Mouse (Mus musculus): ENCODE measurements around the gene Itgb2l. TPM values are rescaled to one million over a fixed set of nuclear protein-coding genes. Genes with fewer than 3 reads are reported as not detected.

The Itgb2l gene
- total RNA-seq, 2 experiments from 2014 or later, result not detected

DNA sequence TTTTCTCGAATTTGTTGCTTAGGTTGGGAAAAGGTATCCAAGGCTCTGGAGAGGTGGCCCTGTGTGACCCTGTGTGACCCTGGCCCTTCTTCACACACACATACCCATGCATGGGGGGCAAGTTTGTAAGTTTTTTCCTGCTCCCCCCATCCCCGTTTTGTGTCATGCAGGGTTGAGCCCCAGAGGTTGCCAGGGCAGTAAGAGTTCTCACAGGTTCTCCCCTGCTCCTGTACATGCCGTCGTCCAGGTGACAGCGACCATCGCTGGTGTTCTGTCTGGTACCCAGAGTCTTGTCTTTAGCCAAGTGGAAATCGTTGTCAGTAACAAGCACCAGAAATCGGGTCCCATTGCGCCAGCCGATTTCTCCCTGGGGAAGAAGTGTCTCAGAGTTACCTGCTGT lies 10.2 kb downstream of the Itgb2l start:
- no peak for DNase-seq
- intact Hi-C loops (cut with DNase I), result no loop called here

GRCm38 (mm10) chr16:96429046-96429445 lies 14.4 kb downstream of the Itgb2l start:
- intact Hi-C loops (cut with DNase I), result no loop called here

GRCm38 (mm10) chr16:96426671-96427070 lies 16.7 kb downstream of the Itgb2l start:
- DNase-seq, result no peak

More at GRCm38 (mm10) chr16:96429046-96429445, 14.4 kb downstream of the Itgb2l start:
- no peak for DNase-seq

DNA sequence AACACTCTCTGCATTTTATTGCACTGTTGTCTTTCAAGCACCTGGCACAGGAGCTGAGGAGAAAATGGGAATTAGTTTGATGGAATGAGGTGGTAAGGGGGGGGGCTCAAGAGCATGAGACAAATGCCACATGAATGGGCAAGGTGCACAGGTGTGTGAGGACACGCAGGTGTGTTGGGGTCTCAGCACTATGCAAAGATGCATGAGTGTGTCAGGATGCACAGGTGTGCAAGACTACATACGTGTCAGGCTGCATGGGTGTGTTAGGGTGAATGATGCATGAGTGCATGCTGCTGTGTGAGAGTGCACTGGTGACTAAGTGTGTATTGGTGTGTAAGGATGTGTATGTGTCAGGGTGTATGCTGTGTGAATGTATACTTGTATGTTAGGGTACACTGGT lies 18.4 kb downstream of the Itgb2l start:
- intact Hi-C loops (cut with DNase I), result no loop called here
- no peak for DNase-seq

More at GRCm38 (mm10) chr16:96426671-96427070, 16.7 kb downstream of the Itgb2l start:
- intact Hi-C loops (cut with DNase I), result no loop called here

- intact Hi-C loops (cut with DNase I), result no loop called here
- DNase-seq, result no peak
Observed at GRCm38 (mm10) chr16:96408064-96408465, 35.4 kb downstream of the Itgb2l start.

DNA sequence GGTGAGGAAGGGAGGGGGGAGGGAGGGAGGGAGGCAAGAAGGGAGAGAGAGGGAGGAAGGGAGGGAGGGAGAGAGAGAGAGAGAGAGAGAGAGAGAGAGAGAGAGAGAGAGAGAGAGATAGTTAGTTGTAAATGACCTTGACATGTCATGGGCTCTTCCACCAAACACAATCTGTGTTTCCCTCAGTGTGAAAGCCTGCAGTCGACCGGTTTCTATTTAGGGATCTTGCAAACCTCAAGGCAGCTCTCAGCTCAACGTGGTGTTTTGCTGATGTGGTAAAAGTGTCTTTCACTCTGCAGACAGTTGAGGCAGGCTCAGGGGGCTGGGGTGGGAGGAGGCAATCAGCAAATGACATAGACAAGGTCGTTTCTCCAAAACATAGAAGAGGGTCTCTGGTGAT lies 37.1 kb downstream of the Itgb2l start:
- intact Hi-C loops (cut with DNase I), result no loop called here
- DNase-seq, result no peak

DNA sequence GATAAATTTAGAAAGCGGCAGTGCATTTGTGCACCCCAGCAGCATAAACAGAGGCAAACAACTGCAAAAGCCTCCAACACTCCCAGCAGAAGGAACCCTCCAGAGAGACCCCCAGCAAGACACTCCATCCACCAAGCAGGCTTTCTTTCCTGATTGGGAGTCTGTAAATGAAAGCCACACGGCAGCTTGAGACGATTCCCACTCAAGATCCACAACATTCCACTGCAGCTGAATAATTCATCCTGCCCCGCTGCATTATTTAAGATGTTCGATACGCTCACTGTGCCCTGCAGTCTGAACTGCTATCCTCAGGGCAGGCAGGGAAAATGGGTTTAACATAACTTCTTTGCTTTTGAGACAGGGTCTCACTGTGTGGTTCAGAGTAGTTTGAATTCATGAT lies 41.1 kb downstream of the Itgb2l start:
- DNase-seq, result no peak
- intact Hi-C loops (cut with DNase I), result no loop called here

GRCm38 (mm10) chr16:96400046-96400445 lies 43.4 kb downstream of the Itgb2l start:
- intact Hi-C loops (cut with DNase I), result no loop called here
- DNase-seq, result no peak

DNA sequence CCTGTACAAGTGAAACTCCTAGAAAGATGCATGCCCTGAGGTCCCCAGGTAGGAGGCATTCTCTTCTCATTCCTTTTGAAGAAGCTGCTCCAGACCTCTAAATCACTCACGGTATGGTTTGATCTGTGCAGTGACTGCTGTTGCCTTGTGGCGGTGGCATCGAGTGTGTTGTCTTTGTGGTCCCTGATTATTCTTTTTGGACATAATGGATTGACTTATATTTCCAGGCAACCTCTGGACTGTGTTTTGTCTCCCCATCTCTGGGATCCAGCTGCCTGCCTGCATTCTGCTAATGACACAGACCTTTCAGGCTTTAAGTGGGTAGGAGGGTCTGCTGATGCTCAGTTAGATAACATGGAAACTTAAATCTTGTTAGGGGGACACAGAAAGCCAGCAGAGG lies 44.6 kb downstream of the Itgb2l start:
- DNase-seq, result no peak
- intact Hi-C loops (cut with DNase I), result no loop called here

- DNase-seq, result no peak
- intact Hi-C loops (cut with DNase I), result no loop called here
Observed at GRCm38 (mm10) chr16:96396013-96396650, 47.3 kb downstream of the Itgb2l start.

GRCm38 (mm10) chr16:96395516-96395915 lies 47.9 kb downstream of the Itgb2l start:
- DNase-seq, result no peak
- intact Hi-C loops (cut with DNase I), result no loop called here

DNA sequence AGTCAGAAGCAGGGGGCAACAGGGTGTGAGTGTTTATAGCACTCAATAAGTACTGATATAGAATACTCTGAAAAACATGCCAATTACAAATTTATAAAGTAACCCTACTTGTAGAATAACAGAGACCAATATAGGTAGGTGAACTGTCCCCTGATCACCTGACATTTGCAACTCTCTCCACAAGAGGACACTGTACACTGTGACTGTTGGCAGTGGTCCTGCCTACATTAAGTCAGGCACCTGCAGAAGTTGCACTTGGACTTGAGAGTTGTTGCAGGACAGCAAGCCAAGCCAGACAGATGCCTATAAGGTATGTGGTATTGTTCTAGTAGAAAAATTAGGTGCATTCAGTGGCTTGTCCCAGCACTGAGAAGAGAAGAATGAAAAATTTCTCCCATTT lies 52.3 kb downstream of the Itgb2l start:
- DNase-seq, result no peak
- intact Hi-C loops (cut with DNase I), result no loop called here

GRCm38 (mm10) chr16:96388481-96388880 lies 54.9 kb downstream of the Itgb2l start:
- DNase-seq, result no peak
- intact Hi-C loops (cut with DNase I), result no loop called here

GRCm38 (mm10) chr16:96387685-96388371 lies 55.6 kb downstream of the Itgb2l start:
- DNase-seq, result no peak
- intact Hi-C loops (cut with DNase I), result no loop called here

- intact Hi-C loops (cut with DNase I), result no loop called here
- no peak for DNase-seq
Observed at GRCm38 (mm10) chr16:96384741-96385140, 58.7 kb downstream of the Itgb2l start.

DNA sequence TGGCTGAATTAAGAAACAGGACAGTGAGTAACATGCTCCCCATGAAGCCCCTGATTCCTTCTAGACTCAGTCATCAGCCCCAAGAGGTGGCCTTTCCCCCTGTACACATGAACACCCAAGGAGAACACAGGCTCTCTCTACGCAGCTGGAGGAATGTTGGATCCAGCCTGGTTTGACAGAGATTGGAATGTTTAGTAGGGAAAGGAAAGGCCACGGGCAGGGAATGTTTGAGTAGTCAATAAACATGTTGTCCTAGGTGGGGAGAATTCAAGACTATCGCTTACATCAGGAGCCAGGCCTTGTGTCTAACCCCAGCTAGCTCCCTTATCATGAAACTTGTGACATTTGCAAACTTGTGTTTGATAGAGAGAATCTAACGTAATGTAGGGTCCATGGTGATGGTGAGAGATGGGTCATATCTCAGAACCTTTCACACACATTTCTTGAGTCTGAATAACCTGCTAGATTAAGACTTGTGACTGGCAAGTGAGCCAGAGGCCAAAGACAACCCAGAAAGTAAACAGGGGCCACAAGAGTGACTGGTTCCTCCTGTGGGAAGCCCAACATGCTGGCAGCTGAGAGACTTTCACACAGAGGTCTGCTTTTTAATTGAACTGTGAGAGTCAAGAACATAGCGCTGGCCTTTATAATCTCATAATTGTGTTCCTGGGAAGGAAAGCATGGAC lies 60.8 kb downstream of the Itgb2l start:
- DNase-seq, result no peak
- intact Hi-C loops (cut with DNase I), result no loop called here

GRCm38 (mm10) chr16:96381435-96381834 lies 62.0 kb downstream of the Itgb2l start:
- DNase-seq, result no peak
- intact Hi-C loops (cut with DNase I), result no loop called here

DNA sequence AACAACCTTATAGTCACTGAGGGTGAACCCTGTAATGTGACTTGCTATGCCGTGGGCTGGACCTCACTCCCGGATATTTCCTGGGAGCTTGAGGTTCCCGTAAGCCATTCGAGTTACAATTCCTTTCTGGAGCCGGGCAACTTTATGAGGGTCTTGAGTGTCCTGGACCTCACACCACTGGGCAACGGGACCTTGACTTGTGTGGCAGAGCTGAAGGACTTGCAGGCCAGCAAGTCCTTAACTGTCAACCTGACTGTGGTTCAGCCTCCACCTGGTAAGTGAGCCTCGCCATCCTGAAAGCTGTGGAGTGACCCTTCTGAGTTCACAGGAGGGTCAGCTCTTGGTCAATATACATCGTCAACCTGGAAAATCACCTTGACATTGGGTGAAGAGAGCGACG lies 65.3 kb downstream of the Itgb2l start:
- DNase-seq, result no peak
- intact Hi-C loops (cut with DNase I), result no loop called here

DNA sequence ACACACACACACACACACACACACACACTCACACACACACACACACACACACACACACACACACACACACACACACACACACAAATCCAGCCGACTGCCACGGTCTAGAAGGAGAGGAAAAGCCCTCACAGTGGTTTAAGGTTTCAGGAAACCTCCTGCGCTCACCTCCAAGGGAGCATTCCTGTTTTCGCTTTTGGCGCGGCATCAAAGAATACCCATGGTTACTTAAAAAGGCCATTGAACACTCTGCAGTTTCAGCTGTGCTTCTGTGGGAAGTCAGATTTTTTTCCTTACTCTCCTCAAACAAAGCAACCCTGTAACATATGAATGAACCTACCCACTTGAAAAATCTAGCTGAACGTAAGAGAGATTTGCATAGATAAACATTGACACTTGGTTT lies 67.1 kb downstream of the Itgb2l start:
- intact Hi-C loops (cut with DNase I), result no loop called here
- no peak for DNase-seq

DNA sequence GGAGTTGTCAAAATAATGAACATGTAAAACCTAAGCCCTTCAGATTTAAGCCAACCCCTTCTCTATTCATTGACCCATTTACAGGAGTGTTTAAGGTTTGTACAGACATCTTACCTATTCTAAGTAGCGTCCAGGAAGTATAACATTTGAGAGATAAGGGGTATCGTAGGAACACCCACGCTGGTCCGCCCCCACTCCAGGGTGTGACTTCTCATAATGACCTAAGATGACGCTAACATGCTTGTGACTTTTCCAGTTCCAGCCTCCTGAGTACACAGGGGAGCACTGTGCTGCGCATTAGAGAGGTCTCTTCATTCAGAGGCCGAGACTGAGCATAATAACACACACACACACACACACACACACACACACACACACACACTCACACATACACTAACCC lies 67.9 kb downstream of the Itgb2l start:
- no peak for DNase-seq
- intact Hi-C loops (cut with DNase I), result no loop called here

GRCm38 (mm10) chr16:96372752-96373118 lies 70.7 kb downstream of the Itgb2l start:
- no peak for DNase-seq
- intact Hi-C loops (cut with DNase I), result no loop called here
